Mouse (Mus musculus): ENCODE data around the gene Prkaa1. TPM values are rescaled to one million over a fixed set of nuclear protein-coding genes. Genes with fewer than 3 reads are reported as not detected.
"Not testable (repeated sequence)": the region's sequence is repeated elsewhere in the genome, so short reads cannot be mapped to it uniquely, and the experiment has no call there.

Prkaa1 gene
- polyA plus RNA-seq, 1 experiment from 2014 or later = 23.1 TPM

DNA sequence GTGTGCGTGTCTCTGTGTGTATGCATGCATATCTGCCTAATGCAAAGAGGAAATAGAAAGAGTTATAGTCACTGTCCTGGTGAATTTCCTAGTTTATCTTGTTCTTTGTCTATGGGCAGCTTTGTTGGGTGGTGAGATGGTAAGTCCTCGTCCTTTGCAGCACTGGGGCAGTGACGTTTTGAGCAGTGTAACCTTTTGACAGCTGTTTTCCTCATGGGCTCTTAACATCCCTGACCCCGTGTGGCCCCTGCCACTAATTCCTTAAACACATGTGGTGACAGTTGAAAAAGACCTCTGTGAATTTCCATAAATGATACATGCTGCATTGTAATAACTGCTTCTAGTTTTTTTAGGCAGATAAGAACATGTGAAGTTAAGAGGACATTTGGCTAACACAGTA is 53.0 kb downstream of the Prkaa1 start:
- no peak overlapping the region for H3K9ac ChIP-seq (ENCODE audit: low read depth, low read length)

DNA sequence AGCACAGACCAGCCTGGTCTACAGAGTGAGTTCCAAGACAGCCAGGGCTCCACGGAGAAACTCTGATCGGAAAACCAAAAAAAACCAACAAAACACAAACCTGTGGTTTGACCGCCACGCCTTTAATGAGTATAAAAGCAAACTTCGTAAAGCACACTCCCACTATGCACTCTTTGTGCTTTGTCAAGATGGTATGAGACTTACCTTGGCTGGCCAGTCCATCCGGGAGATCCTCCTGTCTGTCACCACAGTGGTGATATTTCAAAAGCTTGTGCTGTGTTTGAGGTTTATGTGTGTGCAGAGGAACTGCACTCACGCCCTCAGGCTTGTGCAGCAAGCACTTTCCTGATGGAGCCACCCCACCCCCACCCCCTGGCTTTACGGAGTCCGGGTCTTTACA is 61.6 kb downstream of the Prkaa1 start:
- Histone ChIP-seq H3K4me2 (ENCODE audit: low read depth, low read length) (no peak overlapping the region), H3K36me3 (ENCODE audit: control insufficient read depth, insufficient read depth, low read length) (no peaks in the 10 kb centered on the region), H3K9ac (ENCODE audit: low read depth, low read length) (no peak overlapping the region), H3K27ac (ENCODE audit: low read length) (no peak overlapping the region), H3K4me3 (ENCODE audit: low read length) (no peak overlapping the region), H3K4me1 (ENCODE audit: control insufficient read depth, insufficient read depth, low read length) (no peaks in the 10 kb centered on the region), H3K27me3 (replicated peaks; ENCODE audit: control insufficient read depth, insufficient read depth, low read length) (no peaks in the 10 kb centered on the region), H3K9me3 (ENCODE audit: control insufficient read depth, low read length) (no peaks in the 10 kb centered on the region)
- no peak for ATAC-seq
- 86% methylated on average over 9 of the region's 9 CpGs for WGBS

More for the DNA sequence above, 53.0 kb downstream of the Prkaa1 start:
- H3K9me3 ChIP-seq (ENCODE audit: control insufficient read depth, low read length) = no peaks in the 10 kb centered on the region
- 58% methylated on average over 4 of the region's 4 CpGs for WGBS
- H3K4me3 ChIP-seq (ENCODE audit: low read length) = no peak overlapping the region
- no peaks in the 10 kb centered on the region; the same call in 1 of the 2 replicates for H3K4me1 ChIP-seq (ENCODE audit: control insufficient read depth, insufficient read depth, low read length)
- H3K27ac ChIP-seq (ENCODE audit: low read length) = peak overlapping the region; percentile 89
- H3K27me3 ChIP-seq (replicated peaks; ENCODE audit: control insufficient read depth, insufficient read depth, low read length) = no peaks in the 10 kb centered on the region
- peaks cover 1% of the 10 kb centered on the region; the same call in 1 of the 2 replicates for H3K36me3 ChIP-seq (ENCODE audit: control insufficient read depth, insufficient read depth, low read length)
- ATAC-seq = 0 out of 2 replicates have a peak, but pooled peaks have one; percentile 5
- H3K4me2 ChIP-seq (ENCODE audit: low read depth, low read length) = peak overlapping the region; percentile 40; the same call in 1 of the 2 replicates

DNA sequence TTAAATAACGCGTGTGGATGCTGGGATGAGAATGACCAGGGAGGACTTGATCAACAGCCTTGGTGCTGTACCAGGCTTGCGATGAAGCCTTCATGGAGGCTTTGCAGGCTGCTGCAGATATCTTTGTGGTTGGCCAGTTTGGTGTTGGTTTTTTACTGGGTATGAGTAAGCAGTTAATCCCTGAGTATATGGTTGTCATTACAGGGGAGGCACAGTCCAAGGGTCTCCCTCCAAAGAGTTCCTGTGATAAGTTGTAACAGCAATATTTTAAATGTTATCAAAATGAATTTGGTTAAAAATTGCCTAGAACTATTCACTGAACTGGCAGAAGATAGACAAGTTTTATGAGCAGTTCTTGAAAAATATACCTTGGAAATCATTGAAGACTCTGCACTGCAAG is 65.5 kb downstream of the Prkaa1 start:
- no peaks in the 10 kb centered on the region for H3K9me3 ChIP-seq (ENCODE audit: control insufficient read depth, low read length)
- no peaks in the 10 kb centered on the region for H3K36me3 ChIP-seq (ENCODE audit: control insufficient read depth, insufficient read depth, low read length)
- no peak overlapping the region for H3K4me3 ChIP-seq (ENCODE audit: low read length)
- peak overlapping the region; percentile 24; the same call in 1 of the 2 replicates for H3K27ac ChIP-seq (ENCODE audit: low read length)
- H3K9ac ChIP-seq (ENCODE audit: low read depth, low read length) = no peak overlapping the region
- no peak overlapping the region for H3K4me2 ChIP-seq (ENCODE audit: low read depth, low read length)
- no peaks in the 10 kb centered on the region for H3K27me3 ChIP-seq (replicated peaks; ENCODE audit: control insufficient read depth, insufficient read depth, low read length)
- ATAC-seq = peak; percentile 82
- H3K4me1 ChIP-seq (ENCODE audit: control insufficient read depth, insufficient read depth, low read length) = no peaks in the 10 kb centered on the region
- WGBS = 83% methylated on average over 3 of the region's 3 CpGs

- Histone ChIP-seq H3K4me3 (ENCODE audit: low read length) (no peak overlapping the region), H3K4me1 (ENCODE audit: control insufficient read depth, insufficient read depth, low read length) (peaks cover 3% of the 10 kb centered on the region; the same call in 1 of the 2 replicates), H3K9ac (ENCODE audit: low read depth, low read length) (no peak overlapping the region), H3K36me3 (ENCODE audit: control insufficient read depth, insufficient read depth, low read length) (no peaks in the 10 kb centered on the region; the same call in 1 of the 2 replicates), H3K27me3 (replicated peaks; ENCODE audit: control insufficient read depth, insufficient read depth, low read length) (no peaks in the 10 kb centered on the region), H3K27ac (ENCODE audit: low read length) (no peak overlapping the region), H3K4me2 (ENCODE audit: low read depth, low read length) (no peak overlapping the region), H3K9me3 (ENCODE audit: control insufficient read depth, low read length) (no peaks in the 10 kb centered on the region)
- WGBS = 69% methylated on average over 6 of the region's 6 CpGs
- peak; percentile 91 for ATAC-seq
Measured at GRCm38 (mm10) chr15:5220491-5220890, 76.8 kb downstream of the Prkaa1 start.

- not testable (repeated sequence) for ATAC-seq; H3K4me1 ChIP-seq (ENCODE audit: control insufficient read depth, insufficient read depth, low read length); H3K27ac ChIP-seq (ENCODE audit: low read length); H3K36me3 ChIP-seq (ENCODE audit: control insufficient read depth, insufficient read depth, low read length); H3K4me3 ChIP-seq (ENCODE audit: low read length); H3K27me3 ChIP-seq (replicated peaks; ENCODE audit: control insufficient read depth, insufficient read depth, low read length); H3K4me2 ChIP-seq (ENCODE audit: low read depth, low read length); H3K9ac ChIP-seq (ENCODE audit: low read depth, low read length); H3K9me3 ChIP-seq (ENCODE audit: control insufficient read depth, low read length)
- 82% methylated on average over 10 of the region's 10 CpGs for WGBS
Measured at GRCm38 (mm10) chr15:5230746-5231145, 87.1 kb downstream of the Prkaa1 start.

Other genes starting within 250 kb of the Prkaa1 start
- gene Mroh2b, start 245.1 kb upstream of the Prkaa1 start, polyA plus RNA-seq (2015; fragmentation: Nextera tagmentation; extraction: Ambion mirVana) = not detected in 2 replicates
- gene C7, start 80.1 kb upstream of the Prkaa1 start, polyA plus RNA-seq (2015; fragmentation: Nextera tagmentation; extraction: Ambion mirVana) = 0.05 and 0.06 TPM in 2 replicates
- gene Card6, start 35.3 kb upstream of the Prkaa1 start, polyA plus RNA-seq (2015; fragmentation: Nextera tagmentation; extraction: Ambion mirVana) = 1.5 and 2.1 TPM in 2 replicates
- 432 and 438 TPM in 2 replicates for gene Rpl37, start 27.2 kb upstream of the Prkaa1 start, polyA plus RNA-seq (2015; fragmentation: Nextera tagmentation; extraction: Ambion mirVana)
- 32.0 and 32.9 TPM in 2 replicates for gene Ttc33, start 41.7 kb downstream of the Prkaa1 start, polyA plus RNA-seq (2015; fragmentation: Nextera tagmentation; extraction: Ambion mirVana)
- 6.0 and 7.1 TPM in 2 replicates for gene Ptger4, start 100.3 kb downstream of the Prkaa1 start, polyA plus RNA-seq (2015; fragmentation: Nextera tagmentation; extraction: Ambion mirVana)

Measured in intestine, embryonic 16.5 days (tissue).